Mouse (Mus musculus): ENCODE results near the gene Plcb3. TPM values are rescaled to one million over a fixed set of nuclear protein-coding genes. Genes with fewer than 3 reads are reported as not detected.

Plcb3 gene
- 3.5 TPM for polyA plus RNA-seq (2014; fragmentation: Illumina TruSeq; extraction: RNeasy Lipid Tissue Mini Kit (QIAGEN cat#74804); ENCODE audit: low read depth, low replicate concordance)

GRCm38 (mm10) chr19:6975537-6976521 lies at the start of gene Plcb3:
Gene Plcb3 (minus strand): TSS chr19:6976470.

GRCm38 (mm10) chr19:7019191-7019590 lies 42.9 kb upstream of the Plcb3 start, which contains the start of gene Fermt3:
Gene Fermt3 (minus strand): TSS chr19:7019469.

DNA sequence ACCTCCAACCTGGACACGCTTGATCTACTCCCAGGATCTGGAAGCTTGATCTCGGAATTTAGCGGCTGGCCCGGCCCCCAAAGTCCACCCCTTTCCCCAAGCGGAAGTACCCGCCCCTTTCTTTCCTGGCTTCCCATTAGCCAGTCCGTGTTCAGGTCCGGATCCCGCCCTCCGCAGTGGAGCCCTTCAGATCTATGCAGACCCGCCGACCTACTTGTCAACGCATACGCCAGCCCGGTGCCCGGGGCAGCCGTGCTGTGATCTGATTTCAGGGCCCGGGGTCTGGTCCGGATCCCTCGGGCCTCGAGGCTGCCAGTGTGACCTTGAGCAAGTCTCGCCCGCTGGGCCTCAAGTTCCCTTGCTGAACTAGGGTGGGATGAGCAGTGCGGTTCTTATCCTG lies 19.7 kb upstream of the Plcb3 start, which contains the start of the genes Nudt22 and Trpt1:
Nudt22 (minus strand) TSS at position 112 of the 400 bp plus-strand sequence.
Trpt1 (plus strand) TSS at position 126 of the 400 bp plus-strand sequence.

DNA sequence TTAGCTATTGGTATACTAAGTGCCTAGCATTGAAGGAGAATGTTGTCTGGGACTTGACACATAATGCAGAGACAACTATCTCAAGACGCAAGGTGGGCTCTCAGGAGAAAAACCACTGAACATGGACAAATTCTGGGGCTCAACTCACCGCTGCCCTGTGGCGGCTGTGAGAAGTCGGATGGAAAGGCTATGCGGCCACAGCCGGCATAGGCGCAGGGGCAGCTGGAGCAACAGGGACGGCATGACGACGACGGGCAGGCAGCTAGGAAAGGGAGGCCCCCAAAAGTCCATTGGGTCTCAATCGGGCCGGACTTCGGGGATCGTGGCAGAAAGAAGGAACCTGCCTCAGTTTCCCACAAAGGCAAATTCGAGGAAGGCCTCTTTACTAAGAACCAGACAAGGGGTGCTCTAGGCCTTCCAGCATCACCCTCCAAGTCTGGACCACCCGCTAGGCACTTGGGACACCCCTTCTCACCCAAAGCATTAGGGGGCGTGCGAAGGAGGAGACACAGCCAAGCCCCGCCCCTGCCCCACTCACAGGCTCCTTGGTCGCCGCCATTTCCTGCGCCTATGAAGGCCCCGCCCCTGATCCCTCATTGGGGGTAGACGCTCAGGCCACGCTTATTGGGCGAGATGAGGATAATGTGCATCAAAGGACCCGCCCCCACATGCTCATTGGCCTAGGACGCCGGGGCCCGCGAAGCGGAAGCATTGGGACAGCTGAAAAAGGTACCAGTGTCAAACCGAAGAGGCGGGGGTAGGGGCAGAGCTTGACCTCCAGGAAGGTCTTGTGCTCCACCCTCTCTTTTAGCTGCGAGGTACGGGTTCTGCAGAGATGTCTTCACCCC lies 16.0 kb upstream of the Plcb3 start, which contains the start of gene Dnajc4:
Dnajc4 (minus strand) TSS at position 562 of the 848 bp plus-strand sequence.

GRCm38 (mm10) chr19:6987061-6987903 lies 11.0 kb upstream of the Plcb3 start, which contains the start of gene Vegfb:
Gene Vegfb (minus strand): TSS chr19:6987651.

DNA sequence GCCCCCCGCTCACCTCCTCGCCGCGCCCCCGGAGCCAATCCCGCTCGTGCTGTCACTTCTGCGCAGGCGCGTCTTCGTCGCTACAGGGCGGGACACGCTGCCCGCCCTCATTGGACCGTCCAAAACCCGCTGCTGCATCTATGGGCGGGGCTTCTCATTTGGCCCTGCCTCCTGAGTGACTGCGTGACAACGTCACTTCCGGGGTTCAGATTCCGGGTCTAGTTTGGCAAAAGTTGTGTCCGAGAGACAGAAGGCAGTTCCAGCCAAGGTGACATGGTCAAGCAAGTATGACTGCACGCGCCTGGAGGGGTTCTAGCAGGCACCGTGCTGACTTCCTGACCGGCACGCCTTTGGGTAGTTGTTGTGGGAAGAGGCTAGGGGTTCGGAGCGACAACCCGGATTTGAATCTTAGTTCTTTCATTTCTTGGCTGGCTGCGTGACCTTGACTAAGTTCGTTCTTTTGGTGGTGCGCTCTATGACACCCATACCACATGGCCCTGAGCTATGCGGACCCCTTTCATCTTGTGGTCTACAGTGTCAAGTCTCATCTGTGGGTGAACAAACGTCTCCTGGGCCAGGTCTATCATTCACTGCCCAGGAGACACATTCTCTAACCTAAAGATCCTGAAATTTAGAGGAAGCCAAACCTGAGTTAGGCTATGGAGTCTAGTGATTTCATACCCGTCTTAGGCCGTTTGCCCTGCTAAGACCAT lies 4.3 kb upstream of the Plcb3 start, which contains the start of gene Fkbp2:
Fkbp2 (minus strand) TSS at position 121 of the 713 bp plus-strand sequence.

GRCm38 (mm10) chr19:6974211-6975205 lies 1.8 kb downstream of the Plcb3 start, which contains the start of gene Ppp1r14b:
Gene Ppp1r14b (plus strand): TSS chr19:6974968.

DNA sequence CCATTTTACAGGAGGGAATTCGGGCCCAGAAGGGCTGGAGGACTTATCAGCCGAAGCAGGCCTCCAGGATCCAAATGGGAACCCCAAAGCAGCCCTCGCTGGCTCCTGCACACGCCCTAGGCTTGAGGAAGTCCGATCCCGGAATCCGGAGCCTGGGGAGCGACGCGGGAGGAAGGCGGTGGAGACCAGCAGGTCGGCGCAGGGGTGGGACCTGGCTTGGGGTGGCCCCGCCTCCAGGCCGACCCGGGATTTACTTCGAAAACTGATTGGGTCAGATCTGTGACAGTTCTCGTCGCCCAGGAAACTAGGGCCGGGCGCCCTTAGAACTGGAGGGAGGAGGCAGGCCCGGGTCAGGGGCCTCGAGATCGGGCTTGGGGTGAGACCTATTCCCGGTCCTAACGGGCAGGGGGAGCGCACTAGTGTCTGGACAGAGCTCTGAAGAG lies 34.0 kb downstream of the Plcb3 start, which contains the start of gene Gpr137:
Gpr137 (minus strand) TSS at position 232 of the 443 bp plus-strand sequence.

GRCm38 (mm10) chr19:6941372-6942248 lies 34.7 kb downstream of the Plcb3 start, which contains the start of gene Bad:
Gene Bad (plus strand): TSS chr19:6941861.

DNA sequence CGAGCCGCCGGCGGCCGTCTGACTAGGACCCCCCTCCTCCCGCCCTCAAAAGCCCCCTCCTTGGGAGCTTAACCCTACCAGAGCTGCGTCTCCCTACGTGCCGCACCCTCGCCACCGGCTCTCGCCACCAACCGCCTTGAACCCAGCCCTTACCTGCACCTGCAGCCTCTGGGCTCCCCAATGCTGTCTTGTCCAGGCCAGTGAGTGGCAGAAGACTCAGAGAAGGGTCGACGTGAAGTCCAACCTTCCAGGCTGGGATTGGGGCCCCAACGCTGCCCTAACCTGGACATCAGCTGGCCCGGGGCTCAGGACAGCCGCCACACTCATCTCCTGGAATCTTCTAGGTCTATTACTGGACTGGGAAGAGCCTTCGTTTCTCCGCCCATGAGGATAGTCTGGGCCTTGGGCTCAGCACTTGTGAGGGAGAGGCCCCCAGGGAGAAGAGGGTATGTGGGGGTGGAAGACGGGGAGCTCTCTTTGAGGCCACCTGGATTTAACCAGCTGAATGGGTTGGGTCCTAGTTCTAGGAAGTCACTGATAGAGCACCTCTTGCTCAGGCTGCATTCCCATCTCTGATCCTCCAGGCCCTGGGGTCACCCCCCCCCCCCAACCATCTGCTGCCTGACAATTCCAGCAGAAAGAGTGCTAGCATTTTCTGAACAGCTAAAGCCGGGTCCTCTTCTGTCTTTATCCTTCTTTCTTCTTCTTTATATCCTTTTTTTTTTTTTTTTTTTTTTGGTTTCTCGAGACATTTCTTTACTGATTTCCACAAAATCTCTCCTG lies 41.9 kb downstream of the Plcb3 start, which contains the start of gene Kcnk4:
Kcnk4 (minus strand) TSS at position 321 of the 783 bp plus-strand sequence.

GRCm38 (mm10) chr19:6925307-6925573 lies 51.0 kb downstream of the Plcb3 start, which contains the start of gene Catsperz:
Gene Catsperz (minus strand): TSS chr19:6925380.

GRCm38 (mm10) chr19:6921647-6922567 lies 54.4 kb downstream of the Plcb3 start, which contains the start of gene Esrra:
Gene Esrra (minus strand): TSS chr19:6921813.

GRCm38 (mm10) chr19:6909507-6910289 lies 66.6 kb downstream of the Plcb3 start, which contains the start of the genes Trmt112 and Prdx5:
Gene Trmt112 (plus strand): TSS chr19:6909698.
Gene Prdx5 (minus strand): TSS chr19:6910106.

All from adrenal gland, adult 10 weeks (tissue).